15 mouse cellular contexts compared by ENCODE assay signal in the genomic region with DNA sequence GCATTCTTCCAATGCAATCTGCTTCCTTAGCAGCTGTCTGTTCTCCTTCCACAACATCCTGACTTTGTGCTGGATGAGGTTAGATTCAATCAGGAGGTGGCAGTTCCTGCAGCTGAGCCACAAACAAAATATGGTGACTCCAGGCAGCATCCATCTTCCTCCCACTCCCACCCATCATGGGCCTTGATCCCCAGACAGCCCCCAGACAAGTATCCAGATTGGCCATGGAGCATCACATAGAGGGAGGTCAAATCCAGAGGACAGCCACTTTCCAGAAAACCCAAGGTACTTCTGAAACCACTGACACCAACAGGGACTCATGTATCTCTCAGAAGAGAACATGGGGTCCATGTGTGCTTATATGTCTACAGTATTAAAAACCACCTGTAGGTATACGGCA. TPM values are rescaled to one million over a fixed set of nuclear protein-coding genes. Genes with fewer than 3 reads are reported as not detected.
DNase-seq lines count a peak whose midpoint lies in the region; TF ChIP-seq lines count a peak whose summit lies in the region.
"Not testable (repeated sequence)": the region's sequence is repeated elsewhere in the genome, so short reads cannot be mapped to it uniquely, and the experiment has no call there.
"Had no signal": no experiment of that assay in that cellular context is flagged by ENCODE, and none has a peak within 500 bp of the region (broad histone marks: within the 10 kb centered on the region; RNA-seq: fewer than 3 reads in every experiment).

No protein-coding gene starts in this region.

- 97% methylated on average over 1 of the region's 1 CpGs for WGBS in thymus, adult 2 months

- not testable (repeated sequence) for H3K27me3 ChIP-seq in thymus, adult 2 months (ENCODE audit: control insufficient read depth, insufficient read depth, low read length)

- not testable (repeated sequence) for TF ChIP-seq POLR2A in thymus, adult 2 months (IDR thresholded peaks at IDR 0.05; ENCODE audit: control insufficient read depth, extremely low read depth, insufficient read depth, low read length, poor library complexity)

- not testable (repeated sequence) for H3K27ac ChIP-seq in thymus, adult 2 months (ENCODE audit: control insufficient read depth, insufficient read depth, low read length)

- H3K36me3 ChIP-seq in thymus, adult 2 months (ENCODE audit: control insufficient read depth, insufficient read depth, low read length): not testable (repeated sequence)

- H3K4me1 ChIP-seq in thymus, adult 2 months (replicated peaks; ENCODE audit: control insufficient read depth, insufficient read depth, low read length): not testable (repeated sequence)

- intact Hi-C loops in heart, postnatal 14 days (cut with DNase I): not testable (repeated sequence)

- DNase-seq in adrenal gland, postnatal 4 days (ENCODE audit: low spot score in 2 of 2): peak; percentile 8 to 26
- peak; percentile 17 for DNase-seq in gastrocnemius, adult 18-20 months (ENCODE audit: low spot score)
- DNase-seq in heart, postnatal 14 days: peak; percentile 0 to 3
- peak; percentile 15 for DNase-seq in layer of hippocampus, adult 11-12 months (ENCODE audit: low spot score)
- peak; percentile 2 to 20 for DNase-seq in lung, adult 18-20 months
- DNase-seq in right cerebral cortex, adult 2 months (ENCODE audit: low spot score in 2 of 2): peak; percentile 6 to 9
- DNase-seq in thymus, adult 2 months: peak; percentile 14

- TF ChIP-seq CTCF in thymus, adult 2 months (IDR thresholded peaks at IDR 0.05; ENCODE audit: borderline replicate concordance, control insufficient read depth, extremely low read depth, insufficient read depth, low read length, poor library complexity): not testable (repeated sequence)

- H3K4me3 ChIP-seq in thymus, adult 2 months (ENCODE audit: control insufficient read depth, insufficient read depth, low read length): not testable (repeated sequence)

RNA-seq across cellular contexts. Expression of a gene that starts 3.0 kb away (rescaled TPM):
- not detected for total RNA-seq in adrenal gland, postnatal 4 days (2021)
- total RNA-seq in gastrocnemius, adult 18-20 months (2021): not detected
- total RNA-seq in heart, postnatal 14 days (2021): not detected
- polyA plus RNA-seq in thymus, adult 2 months (2012; rRNA removed): not detected in 2 replicates
- total RNA-seq: forebrain, postnatal 0 days; layer of hippocampus, adult 2 months; neutrophil, adult 5-6 weeks had no signal
- polyA plus RNA-seq: cortical plate, adult 2 months; forebrain, postnatal 0 days; heart, embryonic 14.5 days; macrophage; midbrain, embryonic 16.5 days had no signal

RNA-seq across cellular contexts. Expression of a gene that starts 21.3 kb away (rescaled TPM):
- not detected for total RNA-seq in adrenal gland, postnatal 4 days (2021)
- not detected for total RNA-seq in gastrocnemius, adult 18-20 months (2021)
- total RNA-seq in heart, postnatal 14 days (2021): not detected
- polyA plus RNA-seq in thymus, adult 2 months (2012; rRNA removed): not detected in 2 replicates
- total RNA-seq: CH12.LX; forebrain, postnatal 0 days; layer of hippocampus, adult 2 months; neutrophil, adult 5-6 weeks had no signal
- polyA plus RNA-seq: cortical plate, adult 2 months; forebrain, postnatal 0 days; heart, embryonic 14.5 days; macrophage; midbrain, embryonic 16.5 days had no signal

RNA-seq across cellular contexts. Expression of a gene that starts 40.5 kb away (rescaled TPM):
- total RNA-seq in adrenal gland, postnatal 4 days (2021): not detected
- not detected for total RNA-seq in gastrocnemius, adult 18-20 months (2021)
- total RNA-seq in heart, postnatal 14 days (2021): not detected
- not detected in 2 replicates for polyA plus RNA-seq in thymus, adult 2 months (2012; rRNA removed)
- total RNA-seq: CH12.LX; forebrain, postnatal 0 days; layer of hippocampus, adult 2 months; neutrophil, adult 5-6 weeks had no signal
- polyA plus RNA-seq: cortical plate, adult 2 months; forebrain, postnatal 0 days; heart, embryonic 14.5 days; macrophage; midbrain, embryonic 16.5 days had no signal

RNA-seq across cellular contexts. Expression of a gene that starts 58.6 kb away (rescaled TPM):
- total RNA-seq in adrenal gland, postnatal 4 days (2021): not detected
- total RNA-seq in gastrocnemius, adult 18-20 months (2021): not detected
- total RNA-seq in heart, postnatal 14 days (2021): not detected
- not detected in 2 replicates for polyA plus RNA-seq in thymus, adult 2 months (2012; rRNA removed)
- total RNA-seq: CH12.LX; forebrain, postnatal 0 days; layer of hippocampus, adult 2 months; neutrophil, adult 5-6 weeks had no signal
- polyA plus RNA-seq: cortical plate, adult 2 months; forebrain, postnatal 0 days; heart, embryonic 14.5 days; macrophage; midbrain, embryonic 16.5 days had no signal
